Mouse (Mus musculus) heart, embryonic 14.5 days (tissue): ENCODE measurements around the gene Ier5l. TPM values are rescaled to one million over a fixed set of nuclear protein-coding genes. Genes with fewer than 3 reads are reported as not detected.

Source experiments
- ATAC-seq: fragments of 200-750 bp; cut with Nextera tagmentation; 2 replicates; pipeline ENCODE4 v1.8.0; 2017; ENCODE audit warnings: low read depth, moderate TSS enrichment; ENCODE audit not compliant: insufficient number of reproducible peaks, insufficient read depth, low FRiP score
- H3K27ac ChIP-seq, 2 experiments: fragments of 200-500 bp in 1 of 2; fragments of 300-500 bp in 1 of 2; sonication (generic) in 1 of 2; replicated peaks in 1 of 2; 2 replicates each; pipeline ENCODE4 v1.5.1; 2012 to 2014; ENCODE audit warnings: low read depth in 2 of 2, low read length in 2 of 2, control low read depth in 1 of 2, mild to moderate bottlenecking in 1 of 2, mixed read lengths in 1 of 2; ENCODE audit not compliant: control insufficient read depth in 1 of 2, insufficient read depth in 1 of 2
- H3K27me3 ChIP-seq: fragments of 300-500 bp; sonication (generic); 2 replicates; pipeline ENCODE4 v1.6.1; 2014; ENCODE audit warnings: mild to moderate bottlenecking, low read length, control low read depth; ENCODE audit not compliant: control insufficient read depth, insufficient read depth
- H3K36me3 ChIP-seq: fragments of 300-500 bp; sonication (generic); 2 replicates; pipeline ENCODE4 v1.6.1; 2014; ENCODE audit warnings: mild to moderate bottlenecking, control low read depth, low read length, mixed read lengths; ENCODE audit not compliant: control insufficient read depth, insufficient read depth
- H3K4me1 ChIP-seq, 2 experiments: fragments of 200-500 bp in 1 of 2; fragments of 300-500 bp in 1 of 2; sonication (generic) in 1 of 2; 2 replicates each; pipeline ENCODE4 v1.6.1; 2012 to 2014; ENCODE audit warnings: low read length in 2 of 2, control low read depth in 1 of 2, mixed read lengths in 1 of 2; ENCODE audit not compliant: control insufficient read depth in 2 of 2, insufficient read depth in 2 of 2
- H3K4me2 ChIP-seq: fragments of 300-500 bp; sonication (generic); 2 replicates; pipeline ENCODE4 v1.6.1; 2014; ENCODE audit warnings: mild to moderate bottlenecking, low read length
- H3K4me3 ChIP-seq, 2 experiments: fragments of 200-500 bp in 1 of 2; fragments of 300-500 bp in 1 of 2; sonication (generic) in 1 of 2; 2 replicates each; pipeline ENCODE4 v1.5.1; 2012 to 2014; ENCODE audit warnings: low read length in 2 of 2, mild to moderate bottlenecking in 2 of 2, control low read depth in 1 of 2, low read depth in 1 of 2, moderate library complexity in 1 of 2; ENCODE audit not compliant: control insufficient read depth in 1 of 2, insufficient read depth in 1 of 2
- H3K9ac ChIP-seq: fragments of 300-500 bp; sonication (generic); 2 replicates; pipeline ENCODE4 v1.6.1; 2014; ENCODE audit warnings: mild to moderate bottlenecking, low read length
- H3K9me3 ChIP-seq: fragments of 300-500 bp; sonication (generic); 2 replicates; pipeline ENCODE4 v1.6.1; 2016; ENCODE audit warnings: low read length, control low read depth; ENCODE audit not compliant: control insufficient read depth
- WGBS: fragments of 180-500 bp; shearing (Covaris S2); extraction: QIAGEN DNeasy Blood & Tissue Kit; methylation state at CpG from one replicate; pipeline ENCODE4 v1.1.7; 2014; 5-methylcytosine and 5-hydroxymethylcytosine counted together
- polyA plus RNA-seq: library from polyadenylated mRNA; unstranded; fragments of >200 nt; fragmentation: Nextera tagmentation; extraction: Ambion mirVana; gene quantifications from 2 replicates; pipeline ENCODE4 v1.2.1, GENCODE M21; 2014

The Ier5l gene
- polyA plus RNA-seq, 1 experiment from 2014 or later, result 3.5 TPM

GRCm38 (mm10) chr2:30445312-30445711 is 28.7 kb downstream of the Ier5l start:
- WGBS, result 14% methylated on average over 2 of the region's 2 CpGs
- ATAC-seq, result no peak

DNA sequence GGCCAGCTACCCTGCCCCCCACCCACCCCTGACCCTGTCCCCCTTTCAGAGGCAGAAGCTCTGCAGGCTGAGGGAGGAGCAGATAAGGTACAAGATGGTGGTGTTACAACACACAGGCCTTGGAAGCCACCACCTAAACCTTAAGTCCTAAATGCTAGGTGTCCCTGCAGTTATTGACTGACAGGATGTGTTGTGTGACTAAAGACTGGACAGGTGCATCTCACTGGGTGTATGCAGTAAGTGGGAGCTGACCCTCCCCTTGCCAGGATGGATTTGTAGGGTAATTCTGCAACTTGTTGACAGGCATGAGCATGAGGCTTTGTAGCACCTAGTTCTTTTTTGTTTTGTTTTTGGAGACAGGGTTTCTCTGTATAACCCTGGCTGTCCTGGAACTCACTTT is 29.6 kb downstream of the Ier5l start:
- H3K9ac ChIP-seq, result peak overlapping the region; percentile 86; the same call in 1 of the 2 replicates
- H3K9me3 ChIP-seq, result no peaks in the 10 kb centered on the region
- no peaks in the 10 kb centered on the region for H3K27me3 ChIP-seq
- no peak overlapping the region for H3K4me2 ChIP-seq
- no peak for ATAC-seq
- peak overlapping the region; percentile 34 to 98; a peak in 3 of 4 replicates for H3K27ac ChIP-seq
- peaks cover 62 to 73% of the 10 kb centered on the region in 2 experiments for H3K4me1 ChIP-seq
- H3K36me3 ChIP-seq, result peaks cover 73% of the 10 kb centered on the region
- no peak overlapping the region for H3K4me3 ChIP-seq

More at GRCm38 (mm10) chr2:30445312-30445711, 28.7 kb downstream of the Ier5l start:
- H3K36me3 ChIP-seq, result peaks cover 74% of the 10 kb centered on the region
- H3K4me2 ChIP-seq, result peak overlapping the region; percentile 31
- H3K9ac ChIP-seq, result peak overlapping the region; percentile 54
- peaks cover 3% of the 10 kb centered on the region for H3K9me3 ChIP-seq
- H3K27ac ChIP-seq, result peak overlapping the region; percentile 77 to 98
- peaks cover 54 to 64% of the 10 kb centered on the region in 2 experiments for H3K4me1 ChIP-seq
- no peaks in the 10 kb centered on the region for H3K27me3 ChIP-seq
- H3K4me3 ChIP-seq, result no peak overlapping the region

- Histone ChIP-seq H3K4me2 (no peak overlapping the region), H3K36me3 (peaks cover 73% of the 10 kb centered on the region), H3K4me3 (no peak overlapping the region), H3K27ac (peak overlapping the region; percentile 68 to 98), H3K4me1 (peaks cover 62 to 76% of the 10 kb centered on the region in 2 experiments), H3K27me3 (no peaks in the 10 kb centered on the region), H3K9ac (peak overlapping the region; percentile 86; the same call in 1 of the 2 replicates), H3K9me3 (no peaks in the 10 kb centered on the region)
- no peak for ATAC-seq
- WGBS, result 46% methylated on average over 5 of the region's 5 CpGs
Measured at GRCm38 (mm10) chr2:30444006-30444405, 30.0 kb downstream of the Ier5l start.

GRCm38 (mm10) chr2:30443281-30443680 is 30.7 kb downstream of the Ier5l start:
- Histone ChIP-seq H3K4me1 (peaks cover 62 to 76% of the 10 kb centered on the region in 2 experiments), H3K27ac (peak overlapping the region; percentile 98 to 99), H3K9me3 (no peaks in the 10 kb centered on the region), H3K36me3 (peaks cover 73% of the 10 kb centered on the region), H3K4me2 (peak overlapping the region; percentile 87), H3K9ac (peak overlapping the region; percentile 86), H3K27me3 (no peaks in the 10 kb centered on the region), H3K4me3 (peak overlapping the region; percentile 39 to 41; a peak in 2 of 4 replicates)
- ATAC-seq, result no peak
- 39% methylated on average over 4 of the region's 4 CpGs for WGBS

DNA sequence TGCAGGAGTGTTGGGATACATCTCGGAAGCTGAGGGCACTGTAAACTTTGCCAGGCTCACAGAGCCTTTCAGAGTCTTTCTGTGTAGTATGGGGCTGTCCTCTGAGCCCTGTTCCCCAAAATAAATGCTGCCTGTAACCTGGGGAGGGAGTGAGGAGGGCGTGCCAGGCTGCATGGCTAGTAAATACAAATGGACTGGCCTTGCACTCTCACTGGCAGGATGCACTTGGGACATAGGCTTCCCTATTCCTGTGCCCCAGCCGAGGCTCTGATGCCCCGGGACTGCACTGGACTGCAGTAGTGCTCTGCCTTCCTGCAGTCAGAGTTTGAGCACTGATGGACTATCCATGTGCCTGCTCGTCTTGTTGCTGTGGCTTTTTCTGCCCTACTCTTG is 31.5 kb downstream of the Ier5l start:
- peak overlapping the region; percentile 98 to 99 for H3K27ac ChIP-seq

GRCm38 (mm10) chr2:30441518-30442497 is 32.2 kb downstream of the Ier5l start:
- peak overlapping the region; percentile 86 for H3K9ac ChIP-seq
- peak; percentile 68 for ATAC-seq
- 2% methylated on average over 15 of the region's 15 CpGs for WGBS
- peaks cover 60 to 72% of the 10 kb centered on the region in 2 experiments for H3K4me1 ChIP-seq
- H3K4me2 ChIP-seq, result peak overlapping the region; percentile 87
- H3K4me3 ChIP-seq, result peak overlapping the region; percentile 39 to 41
- H3K36me3 ChIP-seq, result peaks cover 73% of the 10 kb centered on the region
- H3K27me3 ChIP-seq, result no peaks in the 10 kb centered on the region
- H3K9me3 ChIP-seq, result no peaks in the 10 kb centered on the region
- H3K27ac ChIP-seq, result peak overlapping the region; percentile 98 to 99

More for the DNA sequence above, 31.5 kb downstream of the Ier5l start:
- 24% methylated on average over 5 of the region's 5 CpGs for WGBS
- Histone ChIP-seq H3K4me1 (peaks cover 62 to 76% of the 10 kb centered on the region in 2 experiments), H3K9ac (peak overlapping the region; percentile 86), H3K27me3 (no peaks in the 10 kb centered on the region), H3K9me3 (no peaks in the 10 kb centered on the region), H3K4me2 (peak overlapping the region; percentile 87), H3K36me3 (peaks cover 73% of the 10 kb centered on the region), H3K4me3 (peak overlapping the region; percentile 39 to 41)
- ATAC-seq, result no peak

DNA sequence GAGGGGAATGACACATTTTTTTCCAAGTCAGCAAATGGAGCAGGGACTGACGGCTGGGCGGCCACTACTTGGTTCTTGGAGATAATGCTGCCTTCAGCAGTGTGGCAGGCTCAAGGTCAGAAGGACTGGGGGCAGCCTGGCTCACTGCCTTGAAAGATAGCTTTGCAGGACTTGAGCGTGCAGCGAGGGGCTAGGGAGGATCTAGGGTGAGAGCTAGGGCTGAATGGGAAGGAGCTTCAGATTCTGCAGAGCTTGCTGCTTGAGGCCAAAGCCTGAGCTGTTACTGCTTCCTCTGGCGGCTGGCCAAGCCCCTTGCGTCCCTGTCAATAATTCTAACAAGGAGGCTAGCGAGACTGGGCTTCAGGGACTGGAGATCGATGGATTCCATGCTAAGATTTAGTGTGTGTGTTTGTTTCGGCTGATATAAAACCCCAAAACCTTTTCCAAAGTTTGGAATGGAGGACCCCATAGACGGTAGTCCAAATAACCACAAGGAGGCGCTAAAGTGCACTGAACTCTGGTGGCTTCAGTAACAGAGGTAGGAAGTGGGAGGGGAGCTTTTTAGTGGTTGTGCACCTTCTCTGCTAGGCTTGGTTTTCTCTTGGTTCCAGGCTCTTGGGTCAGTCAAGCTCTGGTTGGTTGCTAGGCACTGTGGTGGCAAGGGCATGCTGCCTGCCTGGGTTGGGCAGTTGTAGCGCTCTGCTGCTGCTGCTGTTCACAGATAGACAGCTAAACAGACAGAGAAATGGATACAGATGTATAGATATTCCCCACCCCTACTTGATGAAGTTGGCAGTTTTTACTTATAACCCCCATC is 33.1 kb downstream of the Ier5l start:
- Histone ChIP-seq H3K4me3 (peak overlapping the region; percentile 15 to 24; a peak in 3 of 4 replicates), H3K9ac (peak overlapping the region; percentile 86), H3K27me3 (no peaks in the 10 kb centered on the region), H3K36me3 (peaks cover 66% of the 10 kb centered on the region), H3K9me3 (no peaks in the 10 kb centered on the region), H3K4me1 (peaks cover 56 to 63% of the 10 kb centered on the region in 2 experiments), H3K27ac (peak overlapping the region; percentile 98 to 99), H3K4me2 (peak overlapping the region; percentile 87)
- WGBS, result 4% methylated on average over 12 of the region's 12 CpGs
- peak; percentile 40; the same call in 1 of the 2 replicates for ATAC-seq
